Mouse (Mus musculus) cerebellum, postnatal 25 days (tissue): ENCODE data around the gene AL607142.1.

Experiments used
- DNase-seq, 2 experiments: peaks; one replicate each; pipeline ENCODE4 v3.0.0; 2021; ENCODE audit warnings: mixed read lengths in 2 of 2

Gene AL607142.1

DNA sequence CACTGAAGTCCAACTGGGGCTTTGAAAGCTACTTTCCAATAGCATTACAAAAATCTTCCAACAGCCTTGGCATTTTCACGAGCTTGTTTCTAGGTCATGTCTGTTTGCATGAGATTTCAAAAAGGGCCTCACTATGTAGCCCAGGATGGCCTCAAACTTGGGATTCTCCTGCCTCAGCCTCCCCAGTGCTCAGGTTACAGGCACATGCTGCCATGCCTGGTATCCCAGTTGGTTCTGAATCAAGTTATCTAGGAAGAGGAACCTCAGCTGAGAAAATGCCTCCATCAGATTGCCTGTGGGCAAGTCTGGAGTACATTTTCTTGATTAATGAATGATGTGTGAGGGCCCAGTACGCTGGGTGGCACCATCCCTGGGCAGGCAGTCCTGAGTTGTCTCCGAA lies 6.6 kb upstream of the AL607142.1 start:
- no peak for DNase-seq

DNA sequence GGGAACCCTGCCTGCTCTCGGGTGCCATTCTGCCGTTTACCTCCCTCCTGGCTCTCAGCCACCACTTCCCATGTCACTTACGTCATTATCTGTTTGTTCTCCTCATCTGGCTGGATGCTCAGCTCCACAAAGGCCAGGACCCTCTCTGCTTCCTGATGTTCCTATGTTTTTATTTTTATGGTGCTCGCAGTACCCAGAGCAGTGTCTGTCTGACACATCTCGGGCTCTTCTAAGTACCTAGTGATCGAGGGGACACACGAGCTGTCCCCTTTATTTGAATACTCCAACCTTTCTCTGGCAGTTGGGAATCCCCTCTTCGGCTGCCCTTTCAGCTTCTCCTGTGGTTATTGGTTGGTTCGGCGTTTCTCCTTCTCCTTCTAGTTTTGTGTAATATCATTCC lies 6.0 kb upstream of the AL607142.1 start:
- DNase-seq, result no peak

GRCm38 (mm10) chr4:120061727-120062126 lies 3.1 kb upstream of the AL607142.1 start:
- no peak for DNase-seq

GRCm38 (mm10) chr4:120062198-120062597 lies 2.6 kb upstream of the AL607142.1 start:
- no peak for DNase-seq

GRCm38 (mm10) chr4:120062754-120063153 lies 2.0 kb upstream of the AL607142.1 start:
- DNase-seq, result no peak

DNA sequence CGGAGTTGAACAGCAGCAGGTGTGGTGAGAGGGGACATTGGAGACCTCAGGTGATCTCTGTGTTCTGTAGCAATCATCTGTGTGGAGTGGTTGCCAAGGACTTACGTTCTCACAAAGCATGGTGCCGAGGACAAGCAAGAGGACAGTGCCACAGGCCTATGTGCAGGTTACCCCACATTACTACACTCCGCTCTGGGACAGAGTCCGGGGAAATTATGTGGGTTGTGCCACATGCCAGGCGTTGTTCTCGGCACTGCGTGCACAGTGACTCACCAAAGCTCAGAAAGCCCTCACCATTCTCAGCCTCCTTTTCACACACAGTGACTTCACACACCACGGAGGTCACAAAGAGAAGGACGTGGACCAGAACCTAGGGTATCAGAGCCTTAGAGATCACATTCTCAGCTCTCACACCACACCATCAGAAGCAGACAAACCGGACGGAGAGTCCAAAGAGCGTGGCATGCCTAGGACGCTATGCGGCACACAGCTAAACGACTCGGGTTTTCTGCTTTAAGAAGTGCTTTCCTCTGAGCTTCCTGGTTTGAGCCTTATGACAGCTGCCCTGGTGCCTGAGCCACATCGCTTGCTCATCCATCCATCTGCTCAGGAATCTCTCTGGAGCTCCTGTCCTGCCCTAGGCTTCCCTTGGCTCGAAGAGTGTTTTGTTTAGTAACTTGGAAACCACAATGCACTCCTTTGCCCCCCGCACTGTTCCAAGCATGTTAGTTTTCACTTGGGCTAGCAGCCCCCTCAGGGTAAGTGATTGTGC lies 1.3 kb upstream of the AL607142.1 start:
- no peak for DNase-seq

DNA sequence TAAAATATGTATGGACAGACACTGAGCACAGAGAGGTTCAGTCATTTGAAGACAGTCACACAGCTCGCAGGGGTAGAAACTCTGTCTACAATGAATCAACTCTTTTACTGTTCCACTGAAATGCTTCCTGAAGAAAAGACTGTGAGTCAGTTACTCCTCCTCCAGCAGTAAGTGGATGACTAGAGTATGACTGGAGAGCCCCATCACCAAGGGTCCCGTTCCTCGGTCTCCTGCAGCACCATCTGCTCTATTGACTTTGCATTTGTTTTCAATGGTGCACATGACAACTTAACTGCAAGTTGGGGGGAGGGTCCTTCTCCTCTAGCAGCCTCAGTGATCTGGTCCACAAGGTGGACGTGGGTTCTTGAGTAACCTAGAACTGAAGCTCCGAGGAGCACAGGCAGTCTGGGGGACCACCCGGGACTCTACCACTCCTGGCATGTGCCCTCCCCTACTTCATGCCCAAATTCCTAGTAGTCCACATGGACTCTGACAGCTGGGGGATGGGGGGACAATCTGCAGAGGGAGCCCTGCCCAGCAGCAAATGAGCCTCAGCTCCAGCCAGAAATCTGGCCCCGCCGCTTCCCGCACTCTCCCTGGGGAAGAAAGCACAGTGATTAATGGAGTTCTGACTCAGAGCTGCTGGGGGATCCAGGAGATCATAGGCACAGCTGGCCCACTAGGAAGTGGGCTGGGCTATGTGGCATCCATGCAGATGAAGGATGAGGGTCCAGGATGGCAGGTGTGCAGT lies 2.2 kb downstream of the AL607142.1 start:
- no peak for DNase-seq

GRCm38 (mm10) chr4:120067592-120068235 lies 2.9 kb downstream of the AL607142.1 start:
- peak in 1 of 2 experiments; percentile 43 for DNase-seq

GRCm38 (mm10) chr4:120068883-120069581 lies 4.2 kb downstream of the AL607142.1 start:
- no peak for DNase-seq

DNA sequence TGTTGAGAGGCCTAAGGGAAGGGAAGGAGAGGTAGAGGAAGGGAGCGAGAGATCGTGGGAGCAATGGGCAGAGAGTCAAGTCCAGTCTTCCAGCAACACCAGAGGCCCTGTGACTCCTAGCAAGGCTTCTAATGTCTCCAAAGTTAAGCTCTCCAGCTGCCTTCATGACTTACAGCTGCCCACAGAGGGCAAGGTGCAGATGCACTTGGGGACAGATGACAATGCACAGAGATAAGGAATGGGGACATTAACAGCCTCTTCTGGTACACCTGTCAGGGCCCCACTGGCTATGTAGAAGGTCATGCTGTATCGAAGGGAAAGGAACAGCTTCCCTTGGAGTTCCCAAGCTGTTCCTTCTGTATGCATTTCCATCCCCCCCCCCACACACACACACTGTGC lies 4.8 kb downstream of the AL607142.1 start:
- DNase-seq, result no peak

DNA sequence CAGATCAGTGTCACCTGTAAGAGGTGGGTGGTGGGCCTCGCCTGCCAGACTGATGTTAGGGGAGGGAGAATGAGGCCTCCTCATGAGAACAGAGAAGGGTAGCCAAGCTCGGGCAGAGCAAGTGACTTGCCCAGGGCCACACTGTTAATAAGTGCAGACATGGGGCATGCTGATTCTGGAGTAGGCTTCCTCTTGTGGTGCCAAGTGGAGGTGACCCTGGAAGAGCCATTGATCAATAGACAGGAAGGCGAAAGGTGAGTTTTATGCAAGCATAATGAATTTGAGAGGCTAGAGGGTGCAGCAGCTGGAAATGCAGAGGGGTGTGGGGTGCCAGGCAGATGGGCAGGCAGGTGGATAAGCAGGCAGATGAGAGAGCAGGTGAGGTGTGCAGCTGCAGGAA lies 6.6 kb downstream of the AL607142.1 start:
- DNase-seq, result no peak

DNA sequence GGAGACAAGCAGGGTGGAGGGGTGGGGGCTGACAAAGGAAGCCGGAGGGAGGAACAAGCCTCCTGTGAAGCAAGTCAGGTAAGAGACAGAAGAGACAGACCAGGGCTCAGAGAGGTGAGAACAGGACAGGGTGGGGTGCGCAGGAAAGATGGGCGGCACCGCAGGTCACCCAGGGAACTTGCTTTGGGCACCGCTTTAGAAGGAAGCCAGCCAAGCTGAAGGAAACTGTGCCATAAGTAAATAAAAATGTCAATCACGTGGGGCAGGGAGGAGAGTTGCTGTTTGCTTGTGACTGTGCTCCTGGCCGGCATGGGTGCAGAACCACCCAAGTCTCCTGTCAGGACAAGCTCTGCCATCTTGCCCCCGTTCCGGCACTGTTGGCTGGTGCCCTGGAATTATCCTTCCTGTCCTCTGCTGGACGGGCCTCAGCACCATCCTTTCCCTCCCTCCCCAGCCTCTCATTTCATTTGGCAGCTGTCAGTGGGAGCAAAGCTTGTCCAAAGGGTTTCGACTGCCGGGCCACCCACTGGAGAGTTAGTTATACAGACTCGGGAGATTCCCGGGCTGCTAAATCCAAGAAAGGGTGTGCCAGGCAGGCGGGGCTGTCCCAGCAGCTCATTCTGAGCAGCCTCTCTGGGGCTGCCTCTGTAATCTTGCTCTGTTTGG lies 7.2 kb downstream of the AL607142.1 start:
- DNase-seq, result peak; percentile 47

DNA sequence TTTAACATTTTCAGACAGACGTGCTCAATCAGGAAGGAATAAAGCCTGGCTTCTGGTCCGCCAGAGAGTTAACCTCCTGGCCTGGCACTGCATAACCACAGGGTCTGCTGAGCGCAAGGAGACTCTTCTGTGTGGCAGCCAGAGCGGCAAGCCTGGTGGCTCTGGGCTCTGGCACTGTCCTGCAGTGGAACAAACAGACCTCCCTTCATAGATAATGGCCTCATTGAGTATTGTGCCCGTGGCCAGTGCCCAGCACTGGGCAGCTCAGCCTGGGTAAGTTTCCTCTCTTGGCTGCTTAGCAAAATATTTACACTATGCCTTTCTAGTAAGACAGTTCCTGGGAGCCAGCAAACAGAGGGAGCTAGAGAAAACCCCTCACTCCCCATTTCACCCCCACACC lies 9.3 kb downstream of the AL607142.1 start:
- peak in 1 of 2 experiments; percentile 42 for DNase-seq

GRCm38 (mm10) chr4:120077322-120077721 lies 12.5 kb downstream of the AL607142.1 start:
- DNase-seq, result no peak

- DNase-seq, result no peak
Measured at GRCm38 (mm10) chr4:120082527-120082926, 17.7 kb downstream of the AL607142.1 start.

DNA sequence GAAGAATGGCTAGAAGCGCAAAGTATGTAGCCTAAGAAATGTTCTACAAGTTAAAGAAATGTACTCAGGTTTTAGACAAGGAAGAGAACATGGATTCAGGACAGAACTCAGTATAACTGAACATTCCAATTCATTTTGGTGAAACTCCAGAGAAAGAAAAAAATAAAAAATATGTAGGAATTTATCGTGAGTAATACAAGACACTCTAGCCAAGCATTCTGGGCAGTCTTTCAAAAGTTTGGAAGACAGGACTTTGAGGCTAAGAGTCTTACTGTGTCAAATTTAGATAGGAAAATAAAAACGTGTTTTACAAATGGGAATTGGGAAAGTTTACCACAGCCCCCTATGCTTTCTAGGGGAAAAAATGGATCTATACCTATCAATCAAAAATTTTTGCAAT lies 18.9 kb downstream of the AL607142.1 start:
- no peak for DNase-seq

DNA sequence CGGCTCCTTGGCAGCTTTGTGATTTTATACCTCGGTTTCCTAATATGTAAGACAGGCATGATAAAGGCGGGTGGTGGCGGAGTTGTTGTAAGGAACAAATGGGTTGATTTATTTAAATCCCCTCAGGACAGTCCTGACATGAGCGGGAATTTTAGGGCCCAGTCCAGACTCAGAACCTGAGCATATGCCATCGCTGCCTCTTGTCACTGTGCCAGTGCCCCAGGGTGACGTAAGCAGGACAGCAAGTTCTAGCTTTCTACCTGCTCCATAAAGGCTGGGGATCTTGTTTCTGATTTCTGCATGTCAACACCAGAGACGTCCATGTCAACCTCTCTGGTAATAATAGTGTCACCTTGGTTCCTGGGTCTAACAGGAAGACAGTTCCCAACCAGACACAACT lies 24.7 kb downstream of the AL607142.1 start:
- DNase-seq, result peak; percentile 87 to 90

- peak; percentile 51 to 53 for DNase-seq
Measured at GRCm38 (mm10) chr4:120091997-120092783, 27.4 kb downstream of the AL607142.1 start.

GRCm38 (mm10) chr4:120096935-120097334 lies 32.1 kb downstream of the AL607142.1 start:
- DNase-seq, result no peak

DNA sequence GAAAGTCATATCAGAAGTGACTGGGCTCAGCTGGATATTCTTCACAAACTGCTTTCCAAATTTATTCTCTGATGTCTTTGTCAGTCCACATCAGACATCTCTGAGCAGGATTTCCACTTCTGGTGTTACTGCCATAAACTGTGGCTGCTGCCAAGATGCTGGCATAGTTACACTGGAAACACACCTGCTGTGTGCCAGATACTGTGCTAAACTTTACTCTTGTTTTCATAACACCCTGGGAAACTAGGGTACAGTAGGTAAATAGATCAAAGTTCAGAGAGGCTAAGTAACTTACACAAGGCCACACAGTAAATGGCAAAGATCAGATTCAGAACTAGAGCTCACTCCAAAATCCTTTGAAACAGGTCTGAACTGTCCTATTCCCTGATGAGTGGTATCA lies 36.4 kb downstream of the AL607142.1 start:
- no peak for DNase-seq

DNA sequence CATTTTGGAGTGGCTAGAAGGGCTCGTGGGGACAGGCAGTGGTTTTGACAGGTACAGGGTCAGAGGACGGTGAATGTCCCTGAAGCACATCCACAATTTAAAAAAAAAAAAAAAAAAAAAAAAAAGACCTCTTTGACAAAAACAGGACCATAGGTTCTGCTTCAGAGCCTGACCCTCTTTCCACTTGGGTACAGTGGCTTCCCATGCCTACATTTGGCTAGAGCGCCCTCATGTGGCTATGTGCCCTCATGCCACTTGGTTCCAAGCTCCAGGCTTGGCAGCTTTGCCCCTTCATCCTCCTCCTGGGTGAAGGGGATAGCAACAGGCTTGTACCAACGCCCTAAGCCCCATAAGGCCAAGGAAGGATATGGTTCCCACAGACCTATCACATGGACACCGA lies 39.8 kb downstream of the AL607142.1 start:
- DNase-seq, result peak; percentile 85 to 91

DNA sequence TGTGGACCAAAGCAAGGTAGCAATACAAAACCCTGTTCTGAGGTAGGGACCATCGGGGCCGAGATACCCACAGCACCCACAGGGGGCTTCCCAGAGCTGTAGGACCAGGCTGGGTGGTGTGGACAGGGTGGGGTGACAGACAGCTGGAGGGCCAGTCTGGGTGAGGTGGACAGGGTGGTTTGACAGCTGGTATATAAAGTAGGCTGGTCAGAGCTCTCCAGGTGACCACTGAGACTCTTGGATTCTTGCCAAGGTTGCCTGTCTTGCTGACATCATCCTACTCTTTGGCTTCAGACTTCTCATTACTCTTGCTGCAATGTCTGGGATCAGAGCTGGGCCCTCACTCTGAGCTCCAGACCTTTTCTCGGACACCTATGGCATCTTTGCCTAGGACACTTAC lies 41.6 kb downstream of the AL607142.1 start:
- DNase-seq, result no peak
